Mouse (Mus musculus) embryonic facial prominence, embryonic 14.5 days (tissue): ENCODE results near the gene Ndufa9. TPM values are rescaled to one million over a fixed set of nuclear protein-coding genes. Genes with fewer than 3 reads are reported as not detected.

ENCODE experiments used
- ATAC-seq: fragments of 200-750 bp; cut with Nextera tagmentation; 2 replicates; pipeline ENCODE4 v1.8.0; 2017; ENCODE audit warnings: low read depth, moderate number of reproducible peaks, moderate TSS enrichment
- DNase-seq: peaks from one replicate; pipeline ENCODE4 v3.0.0-alpha.2; 2015; ENCODE audit warnings: low spot score
- H3K27ac ChIP-seq: fragments of 300-500 bp; sonication (generic); replicated peaks from 2 replicates; pipeline ENCODE4 v1.5.1; 2014; ENCODE audit warnings: low read depth, mild to moderate bottlenecking, low read length, moderate library complexity
- H3K27me3 ChIP-seq: fragments of 300-500 bp; sonication (generic); replicated peaks from 2 replicates; pipeline ENCODE4 v1.6.1; 2014; ENCODE audit warnings: low read length; ENCODE audit not compliant: control insufficient read depth, insufficient read depth
- H3K36me3 ChIP-seq: fragments of 300-500 bp; sonication (generic); 2 replicates; pipeline ENCODE4 v1.6.1; 2014; ENCODE audit warnings: low read length, mixed read lengths; ENCODE audit not compliant: control insufficient read depth, insufficient read depth
- H3K4me1 ChIP-seq: fragments of 300-500 bp; sonication (generic); 2 replicates; pipeline ENCODE4 v1.6.1; 2014; ENCODE audit warnings: antibody characterized with exemption, low read length; ENCODE audit not compliant: control insufficient read depth, insufficient read depth
- H3K4me2 ChIP-seq: fragments of 300-500 bp; sonication (generic); 2 replicates; pipeline ENCODE4 v1.6.1; 2014; ENCODE audit warnings: low read depth, mild to moderate bottlenecking, low read length, moderate library complexity, mixed read lengths
- H3K4me3 ChIP-seq: fragments of 300-500 bp; sonication (generic); 2 replicates; pipeline ENCODE4 v1.5.1; 2014; ENCODE audit warnings: low read depth, mild to moderate bottlenecking, low read length
- H3K9ac ChIP-seq: fragments of 300-500 bp; sonication (generic); 2 replicates; pipeline ENCODE4 v1.6.1; 2014; ENCODE audit warnings: low read depth, mild to moderate bottlenecking, low read length, moderate library complexity, mixed read lengths
- H3K9me3 ChIP-seq: fragments of 300-500 bp; sonication (generic); 2 replicates; pipeline ENCODE4 v1.6.1; 2016; ENCODE audit warnings: low read length; ENCODE audit not compliant: control insufficient read depth
- WGBS: fragments of 180-500 bp; shearing (Covaris S2); extraction: QIAGEN DNeasy Blood & Tissue Kit; methylation state at CpG from one replicate; pipeline ENCODE4 v1.1.7; 2014; 5-methylcytosine and 5-hydroxymethylcytosine counted together
- polyA plus RNA-seq: library from polyadenylated mRNA; unstranded; fragments of >200 nt; fragmentation: Nextera tagmentation; extraction: Ambion mirVana; gene quantifications from 2 replicates; pipeline ENCODE4 v1.2.1, GENCODE M21; 2014

Ndufa9 gene
- polyA plus RNA-seq, 1 experiment from 2014 or later, result 186 TPM

DNA sequence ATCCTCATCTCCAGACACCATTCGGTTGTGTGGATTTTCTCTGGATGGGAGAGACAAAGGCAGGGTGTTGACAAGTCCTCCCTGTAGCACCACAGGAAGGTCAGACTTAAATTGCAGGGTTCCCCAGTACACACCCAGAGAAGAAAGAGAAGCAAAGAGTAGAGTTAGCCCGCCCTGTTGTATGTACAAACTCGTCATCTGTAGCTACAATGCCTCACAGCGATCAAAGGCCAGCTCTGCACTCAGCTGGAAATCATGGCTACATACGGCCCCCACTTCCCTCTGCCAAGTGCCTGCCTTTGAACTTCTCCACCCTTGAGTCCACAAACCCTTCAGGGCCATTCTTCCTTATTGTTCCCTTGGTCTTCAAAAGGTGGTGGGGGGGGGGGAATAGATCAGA lies 64.7 kb downstream of the Ndufa9 start:
- WGBS, result 49% methylated on average over 5 of the region's 5 CpGs
- H3K4me1 ChIP-seq, result no peaks in the 10 kb centered on the region
- no peak for ATAC-seq

DNA sequence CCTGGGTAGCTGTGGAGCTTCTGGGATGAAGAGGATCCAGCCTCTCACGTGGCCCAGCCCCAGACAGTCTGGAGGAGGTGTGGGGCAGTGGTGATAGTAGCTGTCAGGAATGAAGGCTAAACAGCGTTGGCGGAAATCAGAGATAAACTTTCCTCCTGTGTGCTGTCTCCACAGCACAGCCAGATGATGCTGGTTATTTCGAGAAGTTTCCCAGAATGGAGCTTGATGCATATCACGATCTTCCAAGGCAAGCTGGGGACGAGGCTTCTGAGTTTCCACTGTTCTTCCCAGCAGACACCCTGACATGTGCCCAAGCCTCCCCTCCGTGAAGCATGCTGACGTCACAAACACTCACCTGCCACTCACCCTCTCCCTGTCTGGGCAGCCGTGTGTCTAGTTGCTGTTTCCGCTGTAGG lies 65.3 kb downstream of the Ndufa9 start:
- WGBS, result 58% methylated on average over 10 of the region's 10 CpGs
- Histone ChIP-seq H3K36me3 (no peaks in the 10 kb centered on the region), H3K27me3 (no peaks in the 10 kb centered on the region), H3K9me3 (no peaks in the 10 kb centered on the region), H3K4me3 (no peak overlapping the region), H3K4me1 (no peaks in the 10 kb centered on the region), H3K27ac (no peak overlapping the region), H3K9ac (no peak overlapping the region), H3K4me2 (no peak overlapping the region)
- no peak for DNase-seq
- no peak for ATAC-seq

More for the DNA sequence above, 64.7 kb downstream of the Ndufa9 start:
- H3K27me3 ChIP-seq, result no peaks in the 10 kb centered on the region
- DNase-seq, result no peak
- H3K36me3 ChIP-seq, result no peaks in the 10 kb centered on the region
- H3K9me3 ChIP-seq, result no peaks in the 10 kb centered on the region
- no peak overlapping the region for H3K9ac ChIP-seq
- H3K27ac ChIP-seq, result no peak overlapping the region
- H3K4me3 ChIP-seq, result no peak overlapping the region
- H3K4me2 ChIP-seq, result no peak overlapping the region

DNA sequence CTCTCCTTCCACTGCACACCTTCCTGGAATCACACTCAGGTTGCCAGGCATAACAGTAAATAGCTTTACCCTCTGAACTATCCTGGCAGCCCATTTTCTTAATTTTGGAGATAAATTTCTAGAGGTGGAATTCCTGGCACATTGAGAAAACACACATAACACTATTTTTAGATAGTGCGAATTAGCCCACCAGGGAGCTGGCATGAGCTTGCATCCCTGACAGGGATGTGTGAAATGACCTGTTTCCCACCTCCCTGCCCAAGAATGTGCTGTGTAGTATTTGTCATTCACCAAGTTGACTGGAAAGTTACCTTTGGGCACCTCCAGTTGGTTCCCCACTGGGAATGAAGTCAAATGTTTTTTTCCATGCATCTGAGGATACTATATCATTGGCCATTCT lies 65.9 kb downstream of the Ndufa9 start:
- DNase-seq, result no peak
- Histone ChIP-seq H3K4me1 (no peaks in the 10 kb centered on the region), H3K9ac (no peak overlapping the region), H3K27me3 (no peaks in the 10 kb centered on the region), H3K4me3 (no peak overlapping the region), H3K36me3 (no peaks in the 10 kb centered on the region), H3K4me2 (no peak overlapping the region), H3K9me3 (no peaks in the 10 kb centered on the region), H3K27ac (no peak overlapping the region)
- 73% methylated on average over 1 of the region's 1 CpGs for WGBS
- no peak for ATAC-seq

DNA sequence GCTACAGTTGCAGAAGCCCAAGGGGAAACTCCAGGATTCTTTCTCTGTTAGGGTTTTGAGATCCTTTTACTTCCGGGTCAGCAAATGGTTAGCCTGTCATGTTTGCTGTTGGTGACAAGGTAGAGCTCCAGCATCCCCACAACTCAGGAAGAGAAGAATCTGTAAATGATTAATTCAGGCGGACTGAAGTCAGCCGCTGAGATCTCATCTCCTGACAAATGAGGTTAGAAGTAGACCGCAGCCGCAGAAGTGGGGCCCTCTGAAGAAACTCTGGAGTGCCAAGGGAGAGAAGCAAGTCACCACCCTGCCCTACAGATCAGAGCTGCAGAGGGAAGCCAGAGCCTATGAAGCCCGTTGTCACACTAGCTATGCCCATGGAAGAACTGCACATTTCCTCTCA lies 71.0 kb downstream of the Ndufa9 start:
- Histone ChIP-seq H3K4me2 (no peak overlapping the region), H3K36me3 (no peaks in the 10 kb centered on the region), H3K27me3 (no peaks in the 10 kb centered on the region; the same call in 1 of the 2 replicates), H3K9me3 (no peaks in the 10 kb centered on the region), H3K4me3 (no peak overlapping the region), H3K9ac (no peak overlapping the region), H3K27ac (no peak overlapping the region), H3K4me1 (no peaks in the 10 kb centered on the region)
- ATAC-seq (no peak), DNase-seq (no peak)
- 47% methylated on average over 6 of the region's 6 CpGs for WGBS

DNA sequence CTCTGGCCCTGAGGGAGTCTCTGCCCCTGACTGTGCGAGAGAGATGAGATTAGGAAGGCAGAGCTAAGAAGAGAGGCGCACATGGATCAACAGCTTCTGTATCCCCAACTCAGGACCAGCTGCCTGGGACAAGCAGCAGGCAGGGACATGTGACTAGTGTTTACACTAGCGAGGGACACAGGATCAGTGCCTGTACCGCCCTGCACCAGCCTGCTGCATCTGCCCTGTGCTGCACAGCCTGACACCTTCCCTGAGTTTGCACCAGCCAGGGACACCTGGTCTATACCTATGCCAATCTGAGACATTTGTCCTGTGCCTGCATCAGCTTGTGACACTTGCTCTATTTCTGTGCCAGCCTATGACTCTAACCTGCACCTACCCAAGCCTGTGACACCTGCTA lies 75.1 kb downstream of the Ndufa9 start:
- DNase-seq, result no peak
- H3K9me3 ChIP-seq, result no peaks in the 10 kb centered on the region
- H3K4me3 ChIP-seq, result no peak overlapping the region
- H3K4me1 ChIP-seq, result no peaks in the 10 kb centered on the region
- H3K4me2 ChIP-seq, result no peak overlapping the region
- no peak for ATAC-seq
- WGBS, result 57% methylated on average over 4 of the region's 4 CpGs
- H3K9ac ChIP-seq, result no peak overlapping the region
- H3K36me3 ChIP-seq, result no peaks in the 10 kb centered on the region
- no peaks in the 10 kb centered on the region; the same call in 1 of the 2 replicates for H3K27me3 ChIP-seq
- no peak overlapping the region for H3K27ac ChIP-seq

DNA sequence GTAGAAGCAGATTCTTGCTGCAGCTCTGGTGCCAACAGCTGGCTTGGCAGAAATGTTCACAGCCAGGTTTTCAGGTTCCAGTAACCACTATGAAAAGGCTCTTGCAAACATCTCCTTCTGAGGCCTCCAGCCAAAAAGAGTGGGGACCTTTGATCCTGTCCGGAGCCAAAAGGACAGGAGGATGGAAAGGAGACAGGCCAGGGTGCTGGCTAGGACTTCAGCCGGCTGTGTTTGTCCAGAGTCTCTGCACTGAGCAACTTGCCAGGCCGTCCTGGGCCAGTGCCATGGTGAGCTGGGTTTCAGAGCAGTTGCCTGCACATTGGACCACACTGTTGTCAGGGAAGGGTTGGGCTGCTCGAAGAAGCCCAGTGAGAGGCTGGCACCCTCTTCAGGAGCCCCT lies 76.6 kb downstream of the Ndufa9 start:
- no peak for DNase-seq
- H3K4me3 ChIP-seq, result no peak overlapping the region
- ATAC-seq, result no peak
- H3K9ac ChIP-seq, result no peak overlapping the region
- WGBS, result 68% methylated on average over 4 of the region's 4 CpGs
- H3K4me2 ChIP-seq, result no peak overlapping the region
- H3K27ac ChIP-seq, result no peak overlapping the region
- H3K4me1 ChIP-seq, result no peaks in the 10 kb centered on the region; the same call in 1 of the 2 replicates
- H3K9me3 ChIP-seq, result no peaks in the 10 kb centered on the region
- no peaks in the 10 kb centered on the region; the same call in 1 of the 2 replicates for H3K27me3 ChIP-seq
- H3K36me3 ChIP-seq, result no peaks in the 10 kb centered on the region

Other genes with a start within 250 kb of the Ndufa9 start
- gene Kcna1, start 202.8 kb downstream of the Ndufa9 start, polyA plus RNA-seq, result 1.8 and 2.8 TPM in 2 replicates
- 9.4 and 9.9 TPM in 2 replicates for gene Kcna6, start 108.5 kb downstream of the Ndufa9 start, polyA plus RNA-seq
- gene Akap3, start 4.0 kb upstream of the Ndufa9 start, polyA plus RNA-seq, result 0.12 TPM in 1 of 2 replicates, not detected in the other
- gene Dyrk4, start 72.7 kb upstream of the Ndufa9 start, polyA plus RNA-seq, result 0.30 and 0.35 TPM in 2 replicates
- 41.3 and 47.6 TPM in 2 replicates for gene Rad51ap1, start 90.5 kb upstream of the Ndufa9 start, polyA plus RNA-seq
- 15.2 TPM in 2 replicates for gene D6Wsu163e, start 90.8 kb upstream of the Ndufa9 start, polyA plus RNA-seq
- 3.5 and 4.8 TPM in 2 replicates for gene Fgf6, start 166.4 kb upstream of the Ndufa9 start, polyA plus RNA-seq
- not detected in 2 replicates for gene Fgf23, start 223.8 kb upstream of the Ndufa9 start, polyA plus RNA-seq